Mouse (Mus musculus) hindbrain, embryonic 16.5 days (tissue): ENCODE measurements at regions not wholly inside any gene's neighbourhood (a gene's known extent, or its start where the extent isn't known, plus 50 kb on each side); places are given as distances from the start of the nearest gene placed in this dataset.

Source experiments
- ATAC-seq: fragments of 200-750 bp; cut with Nextera tagmentation; 2 replicates; pipeline ENCODE4 v1.8.0; 2017; ENCODE audit warnings: moderate TSS enrichment, moderate library complexity
- H3K27ac ChIP-seq: fragments of 300-500 bp; sonication (generic); 2 replicates; pipeline ENCODE4 v1.5.1; 2014; ENCODE audit warnings: low read depth, mild to moderate bottlenecking, control low read depth, low read length, moderate library complexity
- H3K27me3 ChIP-seq: fragments of 300-500 bp; sonication (generic); replicated peaks from 2 replicates; pipeline ENCODE4 v1.6.1; 2014; ENCODE audit warnings: low read length; ENCODE audit not compliant: control insufficient read depth, insufficient read depth
- H3K36me3 ChIP-seq: fragments of 300-500 bp; sonication (generic); 2 replicates; pipeline ENCODE4 v1.6.1; 2014; ENCODE audit warnings: mild to moderate bottlenecking, low read length, moderate library complexity, mixed read lengths; ENCODE audit not compliant: control insufficient read depth, insufficient read depth
- H3K4me1 ChIP-seq: fragments of 300-500 bp; sonication (generic); 2 replicates; pipeline ENCODE4 v1.6.1; 2014; ENCODE audit warnings: low read depth, low read length; ENCODE audit not compliant: control insufficient read depth, insufficient read depth
- H3K4me2 ChIP-seq: fragments of 300-500 bp; sonication (generic); 2 replicates; pipeline ENCODE4 v1.6.1; 2014; ENCODE audit warnings: mild to moderate bottlenecking, low read length, control low read depth, moderate library complexity
- H3K4me3 ChIP-seq: fragments of 300-500 bp; sonication (generic); 2 replicates; pipeline ENCODE4 v1.5.1; 2014; ENCODE audit warnings: mild to moderate bottlenecking, low read length, control low read depth, moderate library complexity
- H3K9ac ChIP-seq: fragments of 300-500 bp; sonication (generic); 2 replicates; pipeline ENCODE4 v1.6.1; 2014; ENCODE audit warnings: low read depth, mild to moderate bottlenecking, control low read depth, low read length, moderate library complexity
- H3K9me3 ChIP-seq: fragments of 300-500 bp; sonication (generic); 2 replicates; pipeline ENCODE4 v1.6.1; 2014; ENCODE audit warnings: mild to moderate bottlenecking, low read length, moderate library complexity; ENCODE audit not compliant: control insufficient read depth
- WGBS: fragments of 180-500 bp; shearing (Covaris S2); extraction: QIAGEN DNeasy Blood & Tissue Kit; methylation state at CpG from one replicate; pipeline ENCODE4 v1.1.7; 2014; 5-methylcytosine and 5-hydroxymethylcytosine counted together

DNA sequence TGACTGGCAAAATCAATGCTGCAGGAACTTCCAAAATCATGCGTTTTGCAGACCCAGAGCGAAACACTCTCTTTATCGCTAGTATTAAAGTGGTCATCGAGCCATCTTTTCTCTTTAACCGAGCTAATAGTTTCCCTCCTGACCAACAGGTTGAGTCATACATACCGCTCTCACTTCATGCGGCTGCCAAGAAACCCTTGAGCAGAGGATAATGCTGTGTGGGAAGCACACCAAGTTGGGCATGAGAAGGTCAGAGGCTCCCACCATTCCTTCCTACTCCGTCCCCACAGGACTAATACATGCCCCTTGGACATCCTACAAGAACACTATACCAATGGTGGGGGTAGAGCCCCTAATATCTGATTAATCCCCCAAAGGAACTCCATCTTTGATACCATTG, 442.7 kb upstream of the Castor2 start:
- 92% methylated on average over 8 of the region's 8 CpGs for WGBS
- Histone ChIP-seq H3K9me3 (no peaks in the 10 kb centered on the region), H3K36me3 (no peaks in the 10 kb centered on the region), H3K9ac (no peak overlapping the region), H3K27ac (no peak overlapping the region), H3K4me3 (no peak overlapping the region), H3K4me2 (no peak overlapping the region), H3K4me1 (no peaks in the 10 kb centered on the region), H3K27me3 (no peaks in the 10 kb centered on the region)
- no peak for ATAC-seq

DNA sequence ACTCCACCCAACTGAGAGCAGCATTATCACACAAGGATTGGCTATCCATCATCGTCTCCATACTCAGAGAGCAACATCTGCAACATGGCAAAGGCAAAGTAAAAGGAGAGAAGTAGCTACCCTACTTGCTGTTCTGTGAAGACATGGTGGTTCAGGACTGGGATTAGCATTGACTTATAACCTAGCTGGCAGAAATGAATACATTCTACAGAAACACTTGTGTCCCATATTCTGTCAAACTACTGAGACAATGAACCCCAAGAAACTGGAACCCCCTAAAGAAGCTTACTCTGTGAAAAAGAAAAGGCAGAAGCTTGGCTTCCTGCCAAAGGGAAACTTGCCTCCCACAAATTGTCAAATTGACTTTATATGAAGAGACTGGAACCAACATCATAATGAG, 446.1 kb upstream of the Castor2 start:
- Histone ChIP-seq H3K36me3 (no peaks in the 10 kb centered on the region), H3K9me3 (no peaks in the 10 kb centered on the region), H3K4me3 (no peak overlapping the region), H3K4me1 (no peaks in the 10 kb centered on the region), H3K4me2 (no peak overlapping the region), H3K27me3 (no peaks in the 10 kb centered on the region), H3K9ac (no peak overlapping the region), H3K27ac (no peak overlapping the region)
- ATAC-seq = no peak
- WGBS = 92% methylated on average over 1 of the region's 1 CpGs

DNA sequence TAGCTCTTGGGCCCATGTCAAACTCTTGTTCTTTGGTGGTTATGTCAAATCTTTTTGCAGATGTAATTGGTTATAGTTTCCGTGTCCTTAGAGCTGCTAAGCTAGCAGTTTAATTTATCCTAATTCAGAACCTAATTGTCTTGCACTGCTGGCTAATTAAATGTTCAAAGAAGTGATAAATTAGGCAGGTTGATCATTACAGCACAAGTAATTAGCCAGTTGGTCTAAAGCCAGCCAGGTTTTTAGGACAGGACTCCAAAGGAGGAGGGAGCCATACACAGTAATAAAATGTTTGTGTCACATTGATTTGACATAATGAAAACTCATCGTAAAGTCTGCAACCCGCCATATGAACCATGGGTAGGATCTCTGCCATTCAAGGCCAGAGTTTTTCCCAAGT, 449.3 kb upstream of the Castor2 start:
- WGBS = 65% methylated on average over 3 of the region's 3 CpGs
- no peaks in the 10 kb centered on the region for H3K4me1 ChIP-seq
- ATAC-seq = no peak

DNA sequence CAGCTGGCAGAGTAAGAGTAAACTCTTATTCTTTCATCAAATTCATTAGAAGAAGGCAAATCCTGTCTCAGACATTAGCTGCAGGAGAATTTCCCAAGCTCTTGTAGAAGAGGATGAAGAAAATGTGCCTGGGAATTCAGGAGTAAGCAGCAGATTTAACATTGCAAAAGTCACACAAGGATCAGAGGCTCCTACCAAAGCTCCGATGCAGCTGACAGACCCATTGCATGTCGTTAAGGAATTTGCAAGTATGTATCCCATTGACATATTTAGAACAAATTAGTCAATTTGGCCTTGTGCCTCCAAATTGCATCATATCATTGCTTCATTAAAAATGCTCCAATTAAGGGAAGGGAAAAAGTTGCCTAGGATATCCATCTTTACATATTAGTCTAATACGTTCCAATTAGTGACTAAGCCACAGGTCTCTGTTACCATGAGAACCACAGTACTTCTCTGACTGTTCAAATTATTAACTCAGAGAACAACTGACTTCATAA, 453.8 kb upstream of the Castor2 start:
- ATAC-seq = no peak
- Histone ChIP-seq H3K36me3 (no peaks in the 10 kb centered on the region), H3K9me3 (peaks cover 2% of the 10 kb centered on the region; the same call in 1 of the 2 replicates), H3K4me3 (no peak overlapping the region), H3K27ac (no peak overlapping the region), H3K4me2 (no peak overlapping the region), H3K4me1 (no peaks in the 10 kb centered on the region), H3K9ac (no peak overlapping the region), H3K27me3 (no peaks in the 10 kb centered on the region)
- WGBS = 77% methylated on average over 3 of the region's 3 CpGs

More for the DNA sequence above, 449.3 kb upstream of the Castor2 start:
- no peak overlapping the region for H3K4me2 ChIP-seq
- no peaks in the 10 kb centered on the region for H3K27me3 ChIP-seq
- no peak overlapping the region for H3K4me3 ChIP-seq
- no peaks in the 10 kb centered on the region for H3K9me3 ChIP-seq
- H3K27ac ChIP-seq = no peak overlapping the region
- H3K9ac ChIP-seq = no peak overlapping the region
- no peaks in the 10 kb centered on the region for H3K36me3 ChIP-seq

- no peak overlapping the region for H3K4me2 ChIP-seq
- H3K4me1 ChIP-seq = no peaks in the 10 kb centered on the region
- H3K27me3 ChIP-seq = no peaks in the 10 kb centered on the region
- no peak overlapping the region for H3K9ac ChIP-seq
- H3K36me3 ChIP-seq = no peaks in the 10 kb centered on the region
- H3K27ac ChIP-seq = no peak overlapping the region
- no peak for ATAC-seq
- WGBS = 32% methylated on average over 2 of the region's 2 CpGs
- H3K9me3 ChIP-seq = peaks cover 2% of the 10 kb centered on the region; the same call in 1 of the 2 replicates
- H3K4me3 ChIP-seq = no peak overlapping the region
Measured at GRCm38 (mm10) chr5:133643326-133643725, 456.2 kb upstream of the Castor2 start.

DNA sequence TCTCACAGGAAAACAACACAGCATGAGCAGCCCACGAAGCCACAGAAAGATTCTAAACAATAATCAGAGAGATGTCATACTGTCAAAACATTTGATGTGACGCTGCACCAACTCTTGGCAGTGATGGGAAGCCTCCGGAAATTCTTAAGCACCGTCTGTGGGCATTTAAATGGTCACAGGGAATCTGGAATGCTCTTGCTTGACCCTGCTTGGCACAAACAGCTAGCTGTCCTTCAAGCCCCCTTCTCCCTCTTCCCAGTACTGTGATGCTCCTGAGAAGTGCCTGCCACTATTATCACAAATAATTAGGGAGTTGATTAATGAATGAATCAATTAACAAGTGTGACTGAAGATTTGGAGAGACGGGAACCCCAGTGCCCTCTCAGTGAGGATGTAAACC, 465.0 kb upstream of the Castor2 start:
- Histone ChIP-seq H3K4me2 (no peak overlapping the region), H3K27ac (no peak overlapping the region), H3K36me3 (no peaks in the 10 kb centered on the region), H3K4me1 (no peaks in the 10 kb centered on the region), H3K4me3 (no peak overlapping the region), H3K9me3 (peaks cover 2% of the 10 kb centered on the region; the same call in 1 of the 2 replicates), H3K27me3 (no peaks in the 10 kb centered on the region), H3K9ac (no peak overlapping the region)
- WGBS = 32% methylated on average over 5 of the region's 5 CpGs
- no peak for ATAC-seq

GRCm38 (mm10) chr5:133631812-133632211, 467.7 kb upstream of the Castor2 start:
- Histone ChIP-seq H3K9ac (no peak overlapping the region), H3K9me3 (peaks cover 2% of the 10 kb centered on the region; the same call in 1 of the 2 replicates)
- no peak for ATAC-seq

DNA sequence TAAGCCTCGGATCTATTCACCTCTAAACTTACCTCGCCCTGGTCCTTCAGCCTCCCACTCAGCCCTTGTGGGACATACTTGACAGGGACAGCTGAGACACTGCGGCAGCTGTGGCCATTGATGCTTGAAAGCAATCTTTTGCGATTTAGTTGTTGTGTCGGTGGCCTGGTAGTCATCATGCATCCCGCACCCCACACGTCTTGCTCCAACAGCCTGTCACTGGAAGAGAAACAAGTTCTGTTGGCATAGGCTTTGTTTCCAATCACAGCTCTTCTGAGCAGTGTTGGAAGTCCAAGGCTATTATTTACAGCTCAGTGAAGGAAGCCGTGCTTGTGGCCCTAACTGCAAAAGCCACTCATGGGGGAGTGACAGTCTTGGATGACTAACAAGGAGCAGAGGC, 480.2 kb upstream of the Castor2 start:
- no peaks in the 10 kb centered on the region for H3K4me1 ChIP-seq
- no peak overlapping the region for H3K4me2 ChIP-seq
- H3K27me3 ChIP-seq = no peaks in the 10 kb centered on the region
- no peak overlapping the region for H3K27ac ChIP-seq
- H3K36me3 ChIP-seq = no peaks in the 10 kb centered on the region
- H3K9me3 ChIP-seq = no peaks in the 10 kb centered on the region
- no peak overlapping the region for H3K9ac ChIP-seq
- no peak overlapping the region for H3K4me3 ChIP-seq
- WGBS = 75% methylated on average over 8 of the region's 8 CpGs
- no peak for ATAC-seq

More at GRCm38 (mm10) chr5:133631812-133632211, 467.7 kb upstream of the Castor2 start:
- no peaks in the 10 kb centered on the region for H3K36me3 ChIP-seq
- H3K4me1 ChIP-seq = no peaks in the 10 kb centered on the region
- H3K4me2 ChIP-seq = no peak overlapping the region
- no peak overlapping the region for H3K27ac ChIP-seq
- H3K27me3 ChIP-seq = no peaks in the 10 kb centered on the region
- no peak overlapping the region for H3K4me3 ChIP-seq

- Histone ChIP-seq H3K4me3 (no peak overlapping the region), H3K4me1 (no peaks in the 10 kb centered on the region), H3K9ac (no peak overlapping the region), H3K9me3 (peaks cover 2% of the 10 kb centered on the region; the same call in 1 of the 2 replicates), H3K27ac (no peak overlapping the region), H3K4me2 (no peak overlapping the region), H3K27me3 (no peaks in the 10 kb centered on the region), H3K36me3 (no peaks in the 10 kb centered on the region)
- no peak for ATAC-seq
- 64% methylated on average over 8 of the region's 8 CpGs for WGBS
Measured at GRCm38 (mm10) chr5:133601241-133601739, 498.2 kb upstream of the Castor2 start.

DNA sequence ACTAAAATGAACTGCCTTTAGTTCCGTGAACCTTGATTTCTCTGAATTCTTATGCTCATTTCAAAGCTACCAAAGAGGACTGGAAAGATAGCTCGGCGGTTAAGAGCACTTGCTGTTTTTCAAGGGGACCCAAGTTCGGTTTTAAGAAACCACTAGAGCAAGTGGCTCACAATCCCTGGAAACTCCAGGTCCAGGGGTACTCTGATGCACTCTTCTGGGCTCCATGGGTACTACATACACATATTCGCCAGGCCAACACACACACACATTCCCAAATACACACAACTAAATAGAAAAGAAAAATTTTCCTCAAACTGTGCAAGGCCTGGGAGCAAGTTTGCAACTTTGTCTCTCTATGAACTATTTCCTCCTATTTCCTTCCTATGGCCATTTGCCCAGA, 498.9 kb upstream of the Castor2 start:
- WGBS = 62% methylated on average over 5 of the region's 5 CpGs
- H3K27ac ChIP-seq = no peak overlapping the region
- no peak for ATAC-seq
- H3K9me3 ChIP-seq = peaks cover 2% of the 10 kb centered on the region; the same call in 1 of the 2 replicates
- no peak overlapping the region for H3K4me3 ChIP-seq
- no peaks in the 10 kb centered on the region for H3K4me1 ChIP-seq
- H3K36me3 ChIP-seq = no peaks in the 10 kb centered on the region
- no peak overlapping the region for H3K4me2 ChIP-seq
- H3K9ac ChIP-seq = no peak overlapping the region
- no peaks in the 10 kb centered on the region for H3K27me3 ChIP-seq
